Mouse (Mus musculus) intestine, postnatal 0 days (tissue): ENCODE results near the gene Usp12. TPM values are rescaled to one million over a fixed set of nuclear protein-coding genes. Genes with fewer than 3 reads are reported as not detected.

ENCODE experiments used
- ATAC-seq: fragments of 200-750 bp; cut with Nextera tagmentation; 2 replicates; pipeline ENCODE4 v1.8.0; 2017; ENCODE audit warnings: mild to moderate bottlenecking, moderate TSS enrichment, moderate library complexity
- H3K27ac ChIP-seq: fragments of 300-500 bp; sonication (generic); 2 replicates; pipeline ENCODE4 v1.5.1; 2014; ENCODE audit warnings: mild to moderate bottlenecking, low read depth, low read length, moderate library complexity
- H3K27me3 ChIP-seq: fragments of 300-500 bp; sonication (generic); replicated peaks from 2 replicates; pipeline ENCODE4 v1.6.1; 2014; ENCODE audit warnings: low read length, mixed read lengths; ENCODE audit not compliant: control insufficient read depth, insufficient read depth
- H3K36me3 ChIP-seq: fragments of 300-500 bp; sonication (generic); 2 replicates; pipeline ENCODE4 v1.6.1; 2014; ENCODE audit warnings: mild to moderate bottlenecking, moderate library complexity; ENCODE audit not compliant: control insufficient read depth, insufficient read depth
- H3K4me1 ChIP-seq: fragments of 300-500 bp; sonication (generic); replicated peaks from 2 replicates; pipeline ENCODE4 v1.6.1; 2014; ENCODE audit warnings: antibody characterized with exemption, low read length, mixed read lengths; ENCODE audit not compliant: control insufficient read depth, insufficient read depth
- H3K4me2 ChIP-seq: fragments of 300-500 bp; sonication (generic); replicated peaks from 2 replicates; pipeline ENCODE4 v1.6.1; 2014; ENCODE audit warnings: low read depth, mild to moderate bottlenecking, moderate library complexity
- H3K4me3 ChIP-seq: fragments of 300-500 bp; sonication (generic); 2 replicates; pipeline ENCODE4 v1.5.1; 2014; ENCODE audit warnings: low read depth, low read length
- H3K9ac ChIP-seq: fragments of 300-500 bp; sonication (generic); 2 replicates; pipeline ENCODE4 v1.6.1; 2014; ENCODE audit warnings: mild to moderate bottlenecking, low read depth, low read length
- H3K9me3 ChIP-seq: fragments of 300-500 bp; sonication (generic); 2 replicates; pipeline ENCODE4 v1.6.1; 2016; ENCODE audit warnings: mixed run types; ENCODE audit not compliant: control insufficient read depth
- CTCF ChIP-seq: sonication (generic); IDR thresholded peaks from 2 replicates; pipeline ENCODE4 v1.5.1; 2016; ENCODE audit warnings: low read depth, mild to moderate bottlenecking, control low read depth, antibody characterized with exemption, moderate library complexity
- WGBS: fragments of 180-500 bp; shearing (Covaris S2); extraction: QIAGEN DNeasy Blood & Tissue Kit; methylation state at CpG from one replicate; pipeline ENCODE4 v1.1.7; 2014; 5-methylcytosine and 5-hydroxymethylcytosine counted together
- polyA plus RNA-seq: library from polyadenylated mRNA; unstranded; fragments of >200 nt; fragmentation: Nextera tagmentation; extraction: Ambion mirVana; gene quantifications from 2 replicates; pipeline ENCODE4 v1.2.1, GENCODE M21; 2015

The Usp12 gene
- polyA plus RNA-seq, 1 experiment from 2014 or later, result 21.7 TPM

DNA sequence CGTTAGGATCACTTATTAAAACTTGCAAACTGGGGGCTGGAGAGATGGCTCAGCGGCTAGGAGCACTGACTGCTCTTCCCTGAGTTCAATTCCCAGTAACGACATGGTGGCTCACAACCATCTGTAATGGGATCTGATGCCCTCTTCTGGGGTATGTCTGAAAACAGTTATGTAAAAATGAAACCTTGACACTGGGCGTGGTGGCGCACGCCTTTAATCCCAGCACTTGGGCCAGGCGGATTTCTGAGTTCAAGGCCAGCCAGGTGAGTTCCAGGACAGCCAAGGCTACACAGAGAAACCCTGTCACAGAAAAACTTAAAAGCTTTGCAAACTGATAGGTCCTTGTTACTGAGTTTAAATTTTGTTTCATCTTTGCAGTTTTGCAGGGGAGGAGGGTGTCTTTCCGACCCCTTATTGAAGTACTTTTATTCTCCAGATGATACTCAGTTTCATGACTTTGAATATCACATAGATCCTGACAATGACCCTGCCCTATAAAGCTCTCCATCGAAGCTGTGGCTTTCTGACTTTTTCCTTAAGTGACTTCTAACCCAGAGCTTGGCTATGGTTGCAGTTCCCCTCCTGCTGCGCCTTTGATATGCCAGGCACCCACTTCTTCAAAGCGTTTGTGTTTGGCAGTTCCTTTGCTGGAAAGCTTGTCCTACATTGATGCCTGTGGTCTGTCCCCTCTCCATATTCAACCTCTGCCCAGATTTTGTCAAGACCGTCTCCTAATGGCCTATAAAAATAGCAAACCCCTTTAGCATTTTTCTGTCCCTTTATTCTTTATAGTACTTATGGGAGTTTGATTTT is 44.2 kb upstream of the Usp12 start:
- 49% methylated on average over 12 of the region's 12 CpGs for WGBS
- no peak for TF ChIP-seq CTCF
- Histone ChIP-seq H3K4me1 (no peaks in the 10 kb centered on the region; the same call in 1 of the 2 replicates), H3K27me3 (no peaks in the 10 kb centered on the region), H3K9me3 (no peaks in the 10 kb centered on the region), H3K27ac (no peak overlapping the region), H3K36me3 (peaks cover 35% of the 10 kb centered on the region), H3K4me2 (no peak overlapping the region), H3K4me3 (no peak overlapping the region), H3K9ac (no peak overlapping the region)
- no peak for ATAC-seq

GRCm38 (mm10) chr5:146837967-146838720 is 43.3 kb upstream of the Usp12 start:
- peaks cover 35% of the 10 kb centered on the region for H3K36me3 ChIP-seq
- no peaks in the 10 kb centered on the region for H3K27me3 ChIP-seq
- no peak for ATAC-seq

GRCm38 (mm10) chr5:146834959-146835358 is 40.2 kb upstream of the Usp12 start:
- 63% methylated on average over 8 of the region's 8 CpGs for WGBS
- no peak overlapping the region for H3K4me3 ChIP-seq
- peaks cover 35% of the 10 kb centered on the region for H3K36me3 ChIP-seq
- no peak for ATAC-seq
- H3K27ac ChIP-seq, result no peak overlapping the region; the same call in 1 of the 2 replicates
- no peak for TF ChIP-seq CTCF
- no peak overlapping the region for H3K4me2 ChIP-seq
- no peak overlapping the region for H3K9ac ChIP-seq
- no peaks in the 10 kb centered on the region for H3K9me3 ChIP-seq
- no peaks in the 10 kb centered on the region for H3K27me3 ChIP-seq
- H3K4me1 ChIP-seq, result no peaks in the 10 kb centered on the region; the same call in 1 of the 2 replicates

More at GRCm38 (mm10) chr5:146837967-146838720, 43.3 kb upstream of the Usp12 start:
- Histone ChIP-seq H3K9ac (no peak overlapping the region), H3K4me3 (no peak overlapping the region), H3K4me1 (no peaks in the 10 kb centered on the region; the same call in 1 of the 2 replicates), H3K9me3 (no peaks in the 10 kb centered on the region), H3K27ac (no peak overlapping the region), H3K4me2 (no peak overlapping the region)
- WGBS, result 62% methylated on average over 7 of the region's 7 CpGs
- TF ChIP-seq CTCF, result no peak

GRCm38 (mm10) chr5:146833673-146834201 is 38.9 kb upstream of the Usp12 start:
- peaks cover 35% of the 10 kb centered on the region for H3K36me3 ChIP-seq
- no peaks in the 10 kb centered on the region; the same call in 1 of the 2 replicates for H3K4me1 ChIP-seq
- 12% methylated on average over 8 of the region's 8 CpGs for WGBS
- peak overlapping the region; percentile 77 for H3K9ac ChIP-seq
- no peaks in the 10 kb centered on the region for H3K27me3 ChIP-seq
- no peak for ATAC-seq
- H3K9me3 ChIP-seq, result no peaks in the 10 kb centered on the region
- H3K4me2 ChIP-seq, result peak overlapping the region; percentile 64
- peak overlapping the region; percentile 79; the same call in 1 of the 2 replicates for H3K27ac ChIP-seq
- peak overlapping the region; percentile 74 for H3K4me3 ChIP-seq
- no peak for TF ChIP-seq CTCF

DNA sequence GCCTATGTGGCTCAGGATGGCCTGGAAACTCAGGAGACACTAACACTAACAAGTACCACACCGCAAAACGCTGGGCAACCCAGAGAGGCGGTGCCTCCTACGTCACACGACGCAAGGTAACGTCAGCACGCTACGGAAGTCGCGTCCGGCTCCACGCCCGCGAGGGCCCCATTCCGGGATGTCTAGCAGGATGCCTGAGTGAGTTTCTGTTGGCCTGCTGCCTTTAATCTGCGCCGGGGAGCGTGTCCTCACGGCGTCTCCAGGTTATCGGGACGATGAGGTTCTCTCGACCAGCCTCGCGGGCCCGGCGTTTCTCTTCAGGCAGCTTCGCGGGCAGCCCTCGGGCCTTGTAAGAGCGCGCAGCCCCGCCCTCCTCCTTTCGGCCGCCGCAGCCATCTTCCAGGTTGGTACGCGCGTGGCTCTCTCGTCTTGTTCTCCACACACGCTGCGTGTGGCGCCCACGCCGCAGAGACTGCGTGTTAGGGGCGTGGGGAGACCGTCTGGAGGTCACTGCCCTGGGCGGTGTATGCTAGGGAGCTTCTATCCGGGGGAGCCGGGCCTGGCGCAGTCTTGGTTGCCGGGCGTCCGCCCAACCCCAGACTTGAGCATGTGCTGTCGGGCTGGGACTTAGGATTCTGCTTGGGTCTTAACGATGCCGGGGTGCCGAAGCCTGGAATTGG is 38.1 kb upstream of the Usp12 start, which contains the start of gene Rpl21:
Rpl21 (plus strand) TSS at position 122 of the 680 bp plus-strand sequence.
- peak within 1 kb of the TSS; percentile 64 for H3K4me2 ChIP-seq
- H3K27me3 ChIP-seq, result no peaks in the 10 kb centered on the region
- WGBS, result under 1% methylated on average over 60 of the region's 60 CpGs
- peak within 1 kb of the TSS; percentile 77 for H3K9ac ChIP-seq
- peak; percentile 97 for ATAC-seq
- no peaks in the 10 kb centered on the region; the same call in 1 of the 2 replicates for H3K4me1 ChIP-seq
- H3K4me3 ChIP-seq, result peak within 1 kb of the TSS; percentile 74
- H3K9me3 ChIP-seq, result no peaks in the 10 kb centered on the region
- H3K36me3 ChIP-seq, result peaks cover 32% of the 10 kb centered on the region
- no peak for TF ChIP-seq CTCF
- peak within 1 kb of the TSS; percentile 79 for H3K27ac ChIP-seq
